Comparison of ENCODE assay signal across 21 mouse cellular contexts in genomic region chr6:55250809-55251208, GRCm38 (mm10). TPM values are rescaled to one million over a fixed set of nuclear protein-coding genes. Genes with fewer than 3 reads are reported as not detected.
DNase-seq lines count a peak whose midpoint lies in the region; ATAC-seq lines count a peak whose summit lies in the region.
"Had no signal": no experiment of that assay in that cellular context is flagged by ENCODE, and none has a peak within 500 bp of the region (broad histone marks: within the 10 kb centered on the region; RNA-seq: fewer than 3 reads in every experiment).

No protein-coding gene starts in this region.

- no peaks in the 10 kb centered on the region for H3K9me3 ChIP-seq in heart, embryonic 11.5 days (replicated peaks; ENCODE audit: control insufficient read depth, low read length)
- no peaks in the 10 kb centered on the region for H3K9me3 ChIP-seq in lung, embryonic 15.5 days
- H3K9me3 ChIP-seq: embryonic facial prominence, embryonic 12.5 days; forebrain, embryonic 13.5 days; limb, embryonic 15.5 days; midbrain, embryonic 15.5 days; neural tube, embryonic 15.5 days; stomach, embryonic 15.5 days had no signal

- H3K27me3 ChIP-seq in heart, embryonic 11.5 days (ENCODE audit: control insufficient read depth, insufficient read depth, low read length), result no peaks in the 10 kb centered on the region
- H3K27me3 ChIP-seq in lung, embryonic 15.5 days, result no peaks in the 10 kb centered on the region
- H3K27me3 ChIP-seq: embryonic facial prominence, embryonic 12.5 days; forebrain, embryonic 13.5 days; limb, embryonic 15.5 days; midbrain, embryonic 15.5 days; neural tube, embryonic 15.5 days; stomach, embryonic 15.5 days had no signal

- H3K4me1 ChIP-seq in heart, embryonic 11.5 days (ENCODE audit: control insufficient read depth, insufficient read depth, low read length), result no peaks in the 10 kb centered on the region
- H3K4me1 ChIP-seq in lung, embryonic 15.5 days, result peaks cover 12% of the 10 kb centered on the region; the same call in 1 of the 2 replicates
- peaks cover 3% of the 10 kb centered on the region; the same call in 1 of the 2 replicates for H3K4me1 ChIP-seq in brown adipose tissue, adult 24 weeks (ENCODE audit: control insufficient read depth, insufficient read depth, insufficient read length, low read length)
- H3K4me1 ChIP-seq: forebrain, embryonic 13.5 days; midbrain, embryonic 15.5 days; neural tube, embryonic 15.5 days; stomach, embryonic 15.5 days had no signal

- no peak for ATAC-seq in heart, embryonic 11.5 days (replicated peaks; ENCODE audit: insufficient number of reproducible peaks, low FRiP score, low TSS enrichment)
- ATAC-seq in lung, embryonic 15.5 days (ENCODE audit: borderline replicate concordance, extremely low read depth, low FRiP score, low TSS enrichment), result no peak
- ATAC-seq: forebrain, embryonic 13.5 days; liver, postnatal 0 days; midbrain, embryonic 15.5 days had no signal

- H3K4me3 ChIP-seq in heart, embryonic 11.5 days (ENCODE audit: low read depth, low read length), result no peak overlapping the region
- no peak overlapping the region for H3K4me3 ChIP-seq in lung, embryonic 15.5 days
- H3K4me3 ChIP-seq in brown adipose tissue, adult 24 weeks (ENCODE audit: insufficient read depth, low read depth, low read length), result no peak overlapping the region
- H3K4me3 ChIP-seq: embryonic facial prominence, embryonic 12.5 days; erythroblast, embryonic 14.5 days; forebrain, embryonic 13.5 days; limb, embryonic 15.5 days; midbrain, embryonic 15.5 days; neural tube, embryonic 15.5 days; stomach, embryonic 15.5 days had no signal

- H3K4me2 ChIP-seq in heart, embryonic 11.5 days, result no peak overlapping the region
- H3K4me2 ChIP-seq in lung, embryonic 15.5 days, result no peak overlapping the region
- H3K4me2 ChIP-seq: embryonic facial prominence, embryonic 12.5 days; forebrain, embryonic 13.5 days; limb, embryonic 15.5 days; midbrain, embryonic 15.5 days; neural tube, embryonic 15.5 days; stomach, embryonic 15.5 days had no signal

- H3K27ac ChIP-seq in heart, embryonic 11.5 days (ENCODE audit: low read depth, low read length), result no peak overlapping the region
- H3K27ac ChIP-seq in lung, embryonic 15.5 days, result 0 out of 2 replicates have a peak overlapping the region, but pooled peaks have one; percentile 1
- 0 out of 2 replicates have a peak overlapping the region, but pooled peaks have one; percentile 35 for H3K27ac ChIP-seq in brown adipose tissue, adult 24 weeks (replicated peaks; ENCODE audit: low read depth, low read length)
- H3K27ac ChIP-seq: embryonic facial prominence, embryonic 12.5 days; forebrain, embryonic 13.5 days; midbrain, embryonic 15.5 days; neural tube, embryonic 15.5 days; stomach, embryonic 15.5 days had no signal

- WGBS in heart, embryonic 11.5 days (ENCODE audit: insufficient replicate concordance), result 77% methylated on average over 11 of the region's 11 CpGs
- WGBS in lung, embryonic 15.5 days, result 61% methylated on average over 11 of the region's 11 CpGs

- H3K9ac ChIP-seq in heart, embryonic 11.5 days (ENCODE audit: low read depth, low read length), result no peak overlapping the region
- H3K9ac ChIP-seq in lung, embryonic 15.5 days, result no peak overlapping the region
- H3K9ac ChIP-seq: embryonic facial prominence, embryonic 12.5 days; forebrain, embryonic 13.5 days; limb, embryonic 15.5 days; liver, postnatal 0 days; midbrain, embryonic 15.5 days; neural tube, embryonic 15.5 days; stomach, embryonic 15.5 days had no signal

- DNase-seq in heart, adult 11 months, result peak; percentile 92
- DNase-seq in lung, postnatal 14 days, result no peak
- DNase-seq in layer of hippocampus, adult 11-12 months (ENCODE audit: low spot score), result no peak
- no peak for DNase-seq in spleen, postnatal 14 days (ENCODE audit: low spot score in 2 of 2)
- DNase-seq: adrenal gland, adult 2 months; cerebellum, adult 9-11 months; kidney, adult 18-20 months; kidney, postnatal 10 days; liver, postnatal 0 days; right cerebral cortex, postnatal 14 days; thymus, adult 18-20 months had no signal

- H3K36me3 ChIP-seq in heart, embryonic 11.5 days (ENCODE audit: control insufficient read depth, insufficient read depth, low read length), result no peaks in the 10 kb centered on the region
- H3K36me3 ChIP-seq in lung, embryonic 15.5 days, result no peaks in the 10 kb centered on the region; the same call in 1 of the 2 replicates
- H3K36me3 ChIP-seq: limb, embryonic 15.5 days; midbrain, embryonic 15.5 days; neural tube, embryonic 15.5 days; stomach, embryonic 15.5 days had no signal

RNA-seq across cellular contexts. Expression of gene Mindy4, which starts 47.6 kb away (rescaled TPM):
- 8.0 and 9.2 TPM in 2 replicates for polyA plus RNA-seq in heart, embryonic 11.5 days (2014; fragmentation: Nextera tagmentation; extraction: Ambion mirVana)
- polyA plus RNA-seq in lung, embryonic 15.5 days (2015; fragmentation: Nextera tagmentation; extraction: Ambion mirVana), result 16.1 and 16.4 TPM in 2 replicates
- 0.52 and 2.8 TPM in 2 replicates for polyA plus RNA-seq in brown adipose tissue, adult 24 weeks (2012; ENCODE audit: insufficient read depth, insufficient read length, missing spikeins)
